Mouse (Mus musculus): Measurements from ENCODE around the gene Ftsj3. TPM values are rescaled to one million over a fixed set of nuclear protein-coding genes. Genes with fewer than 3 reads are reported as not detected.

Ftsj3 gene
- polyA plus RNA-seq, 1 experiment from 2014 or later: 85.3 TPM

DNA sequence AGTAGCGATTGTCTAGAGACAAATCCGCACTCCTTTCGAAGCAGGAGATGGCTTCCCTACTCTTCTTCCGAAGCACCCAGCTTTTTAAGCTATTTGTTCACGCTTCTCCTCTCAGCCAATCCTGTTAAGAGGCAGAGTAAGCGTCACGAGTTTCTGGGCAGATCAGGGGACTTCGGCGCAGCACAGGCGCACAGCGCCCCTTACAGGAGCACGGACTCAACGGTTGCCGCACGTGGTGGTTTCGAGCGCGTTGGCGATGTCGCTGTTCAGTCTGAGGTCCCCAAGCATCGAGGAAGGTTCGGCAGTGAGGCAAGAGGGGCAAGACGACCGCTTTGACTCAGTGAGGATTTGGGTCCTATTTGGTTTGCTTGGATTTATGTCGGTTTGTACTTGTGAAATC lies 20.6 kb upstream of the Ftsj3 start, which contains the start of gene Tcam1:
Tcam1 (plus strand) TSS at position 219 of the 400 bp plus-strand sequence.
- H3K27me3 ChIP-seq (replicated peaks; ENCODE audit: low read depth, poor library complexity, severe bottlenecking): 0 out of 2 replicates have a peak, but pooled peaks cover 11% of the 10 kb centered on the region
- H3K9me3 ChIP-seq: no peaks in the 10 kb centered on the region
- H3K4me3 ChIP-seq: peak within 1 kb of the TSS; percentile 32
- 11% methylated on average over 25 of the region's 25 CpGs for WGBS
- no peaks in the 10 kb centered on the region for H3K36me3 ChIP-seq (replicated peaks)
- peak; percentile 93 for DNase-seq (ENCODE audit: low spot score)
- peak within 1 kb of the TSS; percentile 31; the same call in 1 of the 2 replicates for H3K27ac ChIP-seq (replicated peaks)
- H3K4me1 ChIP-seq: peaks cover 38% of the 10 kb centered on the region

DNA sequence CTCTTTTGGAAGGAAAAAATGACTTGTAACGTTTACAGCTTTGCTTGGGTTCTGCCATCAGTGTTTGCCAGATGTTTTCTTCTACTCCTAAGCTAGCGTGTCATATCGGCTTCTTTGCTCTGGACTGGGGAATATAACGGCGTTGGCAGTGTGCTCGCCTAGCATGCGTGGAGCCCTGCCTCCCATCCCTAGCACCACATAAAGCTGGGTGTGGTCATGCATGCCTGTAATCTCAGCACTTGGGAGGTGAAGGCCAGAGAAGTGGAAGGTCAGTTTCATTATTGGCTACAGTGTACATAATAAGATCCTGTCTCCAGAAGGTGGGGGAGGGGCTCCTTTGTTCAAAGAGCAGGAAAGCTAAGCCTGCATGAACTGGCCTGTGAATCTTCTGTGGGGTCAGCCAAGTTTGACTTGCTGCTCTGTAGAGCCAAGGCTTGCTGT lies 19.1 kb upstream of the Ftsj3 start:
- Histone ChIP-seq H3K27me3 (replicated peaks; ENCODE audit: low read depth, poor library complexity, severe bottlenecking) (0 out of 2 replicates have a peak, but pooled peaks cover 11% of the 10 kb centered on the region), H3K4me1 (peaks cover 52% of the 10 kb centered on the region), H3K36me3 (replicated peaks) (peaks cover 7% of the 10 kb centered on the region), H3K4me3 (no peak overlapping the region), H3K27ac (replicated peaks) (peak overlapping the region; percentile 31), H3K9me3 (no peaks in the 10 kb centered on the region)
- 88% methylated on average over 7 of the region's 7 CpGs for WGBS
- DNase-seq (ENCODE audit: low spot score): no peak

GRCm38 (mm10) chr11:106274374-106274773 lies 18.5 kb upstream of the Ftsj3 start:
- Histone ChIP-seq H3K27me3 (replicated peaks; ENCODE audit: low read depth, poor library complexity, severe bottlenecking) (0 out of 2 replicates have a peak, but pooled peaks cover 11% of the 10 kb centered on the region), H3K36me3 (replicated peaks) (peaks cover 7% of the 10 kb centered on the region), H3K27ac (replicated peaks) (no peak overlapping the region), H3K9me3 (no peaks in the 10 kb centered on the region), H3K4me3 (no peak overlapping the region), H3K4me1 (peaks cover 55% of the 10 kb centered on the region)
- WGBS: 84% methylated on average over 1 of the region's 1 CpGs
- DNase-seq (ENCODE audit: low spot score): no peak

- Histone ChIP-seq H3K4me3 (peak overlapping the region; percentile 99), H3K9me3 (no peaks in the 10 kb centered on the region), H3K27me3 (replicated peaks; ENCODE audit: low read depth, poor library complexity, severe bottlenecking) (0 out of 2 replicates have a peak, but pooled peaks cover 11% of the 10 kb centered on the region), H3K4me1 (peaks cover 60% of the 10 kb centered on the region), H3K27ac (replicated peaks) (peak overlapping the region; percentile 98; the same call in 1 of the 2 replicates), H3K36me3 (replicated peaks) (peaks cover 8% of the 10 kb centered on the region)
- DNase-seq (ENCODE audit: low spot score): no peak
- 92% methylated on average over 6 of the region's 6 CpGs for WGBS
These were observed 17.9 kb upstream of the Ftsj3 start for GRCm38 (mm10) chr11:106273811-106274210.

GRCm38 (mm10) chr11:106273311-106273684 lies 17.4 kb upstream of the Ftsj3 start:
- 18% methylated on average over 16 of the region's 16 CpGs for WGBS

DNA sequence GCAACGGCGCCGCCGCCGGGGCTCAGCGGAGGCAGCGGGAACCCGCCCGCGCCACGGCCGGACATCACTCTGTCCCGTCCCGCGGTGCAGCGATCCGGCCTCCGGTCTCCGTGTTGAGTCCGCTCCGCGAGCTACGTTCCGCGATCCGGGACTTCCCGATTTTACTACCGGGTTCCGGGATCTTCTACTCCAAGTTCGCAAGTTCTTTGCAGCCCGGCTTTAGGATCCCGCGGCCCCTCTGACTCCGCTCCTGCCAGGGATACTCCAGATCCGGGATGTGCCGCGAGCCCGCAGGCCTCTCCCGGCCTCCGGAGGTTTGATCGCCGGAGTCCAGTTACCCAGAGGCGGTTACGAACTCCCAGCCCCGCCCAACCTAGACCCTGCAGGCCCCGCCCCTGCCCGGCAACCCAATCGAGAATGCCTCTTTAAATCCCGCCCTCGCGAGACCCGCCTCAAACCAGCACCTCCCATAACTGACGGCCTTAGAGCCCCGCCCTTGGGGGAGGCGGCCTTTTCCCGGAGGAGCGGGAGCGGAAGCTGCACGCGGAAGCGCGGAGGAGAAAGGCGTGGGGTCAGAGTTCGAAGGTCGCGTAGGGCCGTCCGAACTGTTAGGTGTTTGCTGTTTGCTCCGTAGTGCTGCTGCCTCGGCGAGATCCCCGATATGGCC lies 16.9 kb upstream of the Ftsj3 start, which contains the start of gene Smarcd2:
Smarcd2 (minus strand) TSS at position 329 of the 667 bp plus-strand sequence.
- peaks cover 70% of the 10 kb centered on the region for H3K4me1 ChIP-seq
- WGBS: under 1% methylated on average over 72 of the region's 72 CpGs

More at GRCm38 (mm10) chr11:106273311-106273684, 17.4 kb upstream of the Ftsj3 start:
- Histone ChIP-seq H3K9me3 (no peaks in the 10 kb centered on the region), H3K27ac (replicated peaks) (peak overlapping the region; percentile 98), H3K4me3 (peak overlapping the region; percentile 99), H3K4me1 (peaks cover 65% of the 10 kb centered on the region), H3K27me3 (replicated peaks; ENCODE audit: low read depth, poor library complexity, severe bottlenecking) (0 out of 2 replicates have a peak, but pooled peaks cover 9% of the 10 kb centered on the region), H3K36me3 (replicated peaks) (peaks cover 14% of the 10 kb centered on the region)
- DNase-seq (ENCODE audit: low spot score): no peak

GRCm38 (mm10) chr11:106271794-106272643 lies 16.1 kb upstream of the Ftsj3 start:
- 2% methylated on average over 41 of the region's 41 CpGs for WGBS
- Histone ChIP-seq H3K27ac (replicated peaks) (peak overlapping the region; percentile 98), H3K9me3 (no peaks in the 10 kb centered on the region), H3K4me3 (peak overlapping the region; percentile 99), H3K27me3 (replicated peaks; ENCODE audit: low read depth, poor library complexity, severe bottlenecking) (no peaks in the 10 kb centered on the region), H3K36me3 (replicated peaks) (peaks cover 25% of the 10 kb centered on the region), H3K4me1 (peaks cover 77% of the 10 kb centered on the region)
- DNase-seq (ENCODE audit: low spot score): no peak

More for the DNA sequence above, 16.9 kb upstream of the Ftsj3 start, which contains the start of gene Smarcd2:
- Histone ChIP-seq H3K9me3 (no peaks in the 10 kb centered on the region), H3K27ac (replicated peaks) (peak within 1 kb of the TSS; percentile 98), H3K36me3 (replicated peaks) (peaks cover 18% of the 10 kb centered on the region), H3K4me3 (peak within 1 kb of the TSS; percentile 99), H3K27me3 (replicated peaks; ENCODE audit: low read depth, poor library complexity, severe bottlenecking) (0 out of 2 replicates have a peak, but pooled peaks cover 4% of the 10 kb centered on the region)
- DNase-seq (ENCODE audit: low spot score): peak; percentile 100

- Histone ChIP-seq H3K27me3 (replicated peaks; ENCODE audit: low read depth, poor library complexity, severe bottlenecking) (no peaks in the 10 kb centered on the region), H3K9me3 (no peaks in the 10 kb centered on the region), H3K36me3 (replicated peaks) (peaks cover 33% of the 10 kb centered on the region), H3K4me3 (peak overlapping the region; percentile 99), H3K4me1 (peaks cover 72% of the 10 kb centered on the region), H3K27ac (replicated peaks) (peak overlapping the region; percentile 98)
- peak; percentile 40 for DNase-seq (ENCODE audit: low spot score)
- WGBS: 44% methylated on average over 5 of the region's 5 CpGs
These were observed 15.4 kb upstream of the Ftsj3 start for GRCm38 (mm10) chr11:106271131-106271793.

DNA sequence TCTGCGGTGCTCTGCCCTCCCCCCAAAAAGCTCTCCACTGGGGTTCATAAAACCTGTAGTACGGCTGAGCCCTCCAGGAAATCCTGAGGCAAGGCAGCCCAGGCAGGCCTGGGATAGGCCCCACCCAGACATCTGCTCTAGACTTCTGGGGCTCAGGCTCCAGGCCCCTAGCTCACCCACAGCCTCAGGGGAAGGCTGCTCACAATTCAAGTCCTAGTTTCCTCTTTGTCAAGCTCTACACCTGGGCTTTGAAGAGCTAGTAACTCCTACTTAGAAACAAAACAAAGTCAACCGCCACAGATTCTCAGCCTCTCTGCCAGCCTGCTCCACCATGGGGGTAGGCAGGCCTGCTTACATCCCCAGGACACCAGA lies 13.2 kb upstream of the Ftsj3 start:
- WGBS: 53% methylated on average over 3 of the region's 3 CpGs
- no peaks in the 10 kb centered on the region for H3K27me3 ChIP-seq (replicated peaks; ENCODE audit: low read depth, poor library complexity, severe bottlenecking)
- peaks cover 55% of the 10 kb centered on the region for H3K4me1 ChIP-seq
- H3K27ac ChIP-seq (replicated peaks): peak overlapping the region; percentile 77
- no peak for DNase-seq (ENCODE audit: low spot score)
- H3K36me3 ChIP-seq (replicated peaks): peaks cover 55% of the 10 kb centered on the region
- no peaks in the 10 kb centered on the region for H3K9me3 ChIP-seq
- H3K4me3 ChIP-seq: peak overlapping the region; percentile 33

DNA sequence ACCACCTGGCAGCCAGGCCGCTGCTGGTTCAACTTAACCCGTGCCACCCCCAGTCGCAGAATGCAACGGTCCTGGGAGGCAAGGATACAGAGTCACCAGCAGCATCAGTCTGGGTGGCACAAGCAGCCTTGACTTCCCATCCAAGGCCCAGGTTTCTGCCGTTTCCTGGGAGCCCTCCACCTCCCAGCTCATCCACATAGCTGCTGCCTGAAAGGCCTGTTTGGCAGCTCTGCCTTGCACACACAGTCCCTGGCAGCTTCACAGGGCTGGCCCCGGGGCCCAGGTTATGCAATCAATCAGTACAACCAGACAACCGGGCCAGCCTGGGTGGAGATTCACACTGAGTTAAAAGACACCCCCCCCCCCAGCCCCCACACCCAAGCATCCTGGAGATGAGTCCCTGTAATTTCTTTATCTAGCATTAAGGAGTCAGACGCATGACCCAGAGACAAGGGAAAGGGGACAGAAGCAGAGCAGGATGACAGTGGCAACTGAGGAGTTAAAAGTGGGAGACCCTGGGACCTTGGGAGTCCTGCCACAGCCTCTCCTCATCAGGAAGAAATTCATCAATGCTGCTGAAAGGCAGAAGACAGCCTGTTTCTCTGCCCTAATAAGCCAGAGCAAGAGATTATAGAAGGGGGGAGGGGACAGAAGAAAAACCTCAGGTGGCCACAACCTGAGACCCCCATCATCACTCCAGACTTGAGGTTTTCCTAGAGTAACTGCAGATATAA lies 12.6 kb upstream of the Ftsj3 start:
- Histone ChIP-seq H3K27me3 (replicated peaks; ENCODE audit: low read depth, poor library complexity, severe bottlenecking) (no peaks in the 10 kb centered on the region), H3K9me3 (no peaks in the 10 kb centered on the region), H3K27ac (replicated peaks) (peak overlapping the region; percentile 77), H3K36me3 (replicated peaks) (peaks cover 60% of the 10 kb centered on the region), H3K4me1 (peaks cover 51% of the 10 kb centered on the region), H3K4me3 (peak overlapping the region; percentile 33)
- DNase-seq (ENCODE audit: low spot score): no peak
- 61% methylated on average over 8 of the region's 8 CpGs for WGBS

GRCm38 (mm10) chr11:106267871-106268270 lies 12.0 kb upstream of the Ftsj3 start:
- Histone ChIP-seq H3K27ac (replicated peaks) (peak overlapping the region; percentile 77), H3K9me3 (no peaks in the 10 kb centered on the region), H3K4me1 (peaks cover 45% of the 10 kb centered on the region), H3K27me3 (replicated peaks; ENCODE audit: low read depth, poor library complexity, severe bottlenecking) (no peaks in the 10 kb centered on the region), H3K4me3 (peak overlapping the region; percentile 33; the same call in 1 of the 2 replicates), H3K36me3 (replicated peaks) (peaks cover 67% of the 10 kb centered on the region)
- DNase-seq (ENCODE audit: low spot score): no peak
- WGBS: 78% methylated on average over 5 of the region's 5 CpGs

Measured in embryonic facial prominence, embryonic 10.5 days (tissue).